Mouse (Mus musculus) embryonic fibroblast, embryonic 13.5 days (primary cell): ENCODE results near the gene Extl1. TPM values are rescaled to one million over a fixed set of nuclear protein-coding genes. Genes with fewer than 3 reads are reported as not detected.
"Not testable (repeated sequence)": the region's sequence is repeated elsewhere in the genome, so short reads cannot be mapped to it uniquely, and the experiment has no call there.

Experiments
- H3K27ac ChIP-seq: 2 replicates; pipeline ENCODE4 v1.5.1; 2012; ENCODE audit warnings: low read length, control low read depth, inconsistent platforms; ENCODE audit not compliant: insufficient read depth
- H3K4me1 ChIP-seq: 2 replicates; pipeline ENCODE4 v1.6.1; 2011; ENCODE audit warnings: low read length; ENCODE audit not compliant: control insufficient read depth, insufficient read depth
- H3K4me3 ChIP-seq: 2 replicates; pipeline ENCODE4 v1.5.1; 2011; ENCODE audit warnings: mild to moderate bottlenecking, control low read depth, low read length; ENCODE audit not compliant: insufficient read depth
- CTCF ChIP-seq: IDR thresholded peaks from 2 replicates; pipeline ENCODE4 v1.5.1; 2011; ENCODE audit warnings: mild to moderate bottlenecking, control low read depth, low read length, moderate library complexity, borderline replicate concordance; ENCODE audit not compliant: insufficient read depth
- POLR2A ChIP-seq: IDR thresholded peaks from 2 replicates; pipeline ENCODE4 v1.6.1; 2011; ENCODE audit warnings: low read depth, mild to moderate bottlenecking, control low read depth, low read length, moderate library complexity
- polyA plus RNA-seq: library from polyadenylated mRNA; stranded (reverse); fragments of >200 nt; gene quantifications from 2 replicates; pipeline ENCODE4 v1.2.4, GENCODE M21; 2011; ENCODE audit warnings: low read depth; ENCODE audit not compliant: missing spikeins, insufficient read length

Extl1 gene
- polyA plus RNA-seq, 1 experiment: 0.58 TPM

DNA sequence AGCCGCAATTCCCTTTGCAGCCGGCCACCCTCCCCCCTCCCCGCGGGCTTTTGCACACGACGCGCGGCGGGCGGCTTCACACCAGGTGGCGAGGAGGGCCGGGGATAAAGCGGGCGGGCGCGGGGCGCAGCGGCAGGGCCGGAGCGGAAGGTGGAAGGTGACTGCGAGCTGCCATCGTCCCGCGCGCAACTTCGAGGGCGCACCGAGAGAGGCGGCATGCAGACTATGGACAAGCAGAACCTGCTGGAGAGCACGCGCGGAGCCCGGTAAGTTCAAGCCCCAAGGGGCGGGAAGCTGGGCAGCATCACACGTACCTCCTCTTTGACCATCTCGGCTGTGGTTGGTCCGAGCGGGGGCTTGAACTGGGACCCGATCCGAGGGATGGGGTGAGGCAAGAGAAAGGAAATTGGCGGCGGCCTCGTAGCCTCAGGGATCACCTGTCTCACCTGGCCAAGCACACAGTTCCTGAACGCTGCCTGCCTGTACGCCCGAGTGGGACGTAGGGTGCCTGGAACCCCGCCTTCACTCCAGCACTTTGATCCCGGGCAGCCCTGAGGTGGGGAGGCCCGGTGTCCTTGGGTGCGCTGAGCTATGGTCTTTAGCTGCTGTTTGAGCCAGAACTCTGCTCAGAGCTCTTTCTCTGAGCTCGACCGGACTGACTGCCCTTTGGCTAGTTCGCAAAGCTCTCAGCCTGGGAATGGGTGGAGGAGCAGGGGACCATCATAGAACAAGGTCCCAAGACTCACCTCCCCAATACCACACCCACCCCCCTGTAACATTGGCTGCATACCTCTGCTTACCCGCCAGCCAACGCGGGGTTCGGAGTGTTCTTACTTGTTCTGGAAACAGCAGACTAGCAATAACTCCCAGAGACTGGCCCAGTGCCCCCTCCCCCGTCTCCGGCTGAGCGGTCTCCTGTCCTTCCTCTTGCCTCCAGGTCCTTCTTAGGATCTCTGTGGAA lies 40.3 kb downstream of the Extl1 start, which contains the start of gene Slc30a2:
Gene Slc30a2 (plus strand): TSS at position 111 of the 961 bp plus-strand sequence.
- Histone ChIP-seq H3K4me1 (no peaks in the 10 kb centered on the region), H3K27ac (no peak within 1 kb of the TSS), H3K4me3 (no peak within 1 kb of the TSS)
- TF ChIP-seq POLR2A: no peak
- no peak for TF ChIP-seq CTCF

DNA sequence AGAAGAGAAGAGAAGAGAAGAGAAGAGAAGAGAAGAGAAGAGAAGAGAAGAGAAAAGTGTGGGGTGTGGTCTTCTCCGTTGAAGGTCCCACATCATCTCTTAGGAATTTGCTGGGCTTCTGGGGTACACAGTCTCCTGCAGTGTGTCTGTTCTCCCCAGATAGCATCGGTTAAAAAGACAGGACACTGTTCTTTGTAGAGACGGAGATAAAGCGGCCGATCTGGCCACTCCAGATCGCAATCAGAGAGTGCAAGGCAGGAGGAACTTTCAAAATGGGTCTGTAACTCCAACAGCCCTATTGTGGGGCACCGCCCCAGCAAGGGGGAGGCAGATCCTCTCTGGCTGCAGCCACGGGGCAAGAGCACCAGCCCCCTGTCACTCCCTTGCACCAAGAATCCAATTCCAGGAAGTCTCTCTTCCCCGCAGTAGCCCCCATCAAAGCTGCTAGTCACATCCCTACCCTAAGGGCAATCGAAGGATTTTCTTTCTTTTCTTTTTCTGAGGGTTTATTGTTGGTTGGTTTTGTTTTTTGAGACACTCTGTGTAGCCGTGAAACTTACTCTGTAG lies 41.4 kb downstream of the Extl1 start:
- Histone ChIP-seq H3K4me3 (no peak overlapping the region), H3K27ac (no peak overlapping the region), H3K4me1 (no peaks in the 10 kb centered on the region)
- TF ChIP-seq POLR2A (no peak), CTCF (no peak)

DNA sequence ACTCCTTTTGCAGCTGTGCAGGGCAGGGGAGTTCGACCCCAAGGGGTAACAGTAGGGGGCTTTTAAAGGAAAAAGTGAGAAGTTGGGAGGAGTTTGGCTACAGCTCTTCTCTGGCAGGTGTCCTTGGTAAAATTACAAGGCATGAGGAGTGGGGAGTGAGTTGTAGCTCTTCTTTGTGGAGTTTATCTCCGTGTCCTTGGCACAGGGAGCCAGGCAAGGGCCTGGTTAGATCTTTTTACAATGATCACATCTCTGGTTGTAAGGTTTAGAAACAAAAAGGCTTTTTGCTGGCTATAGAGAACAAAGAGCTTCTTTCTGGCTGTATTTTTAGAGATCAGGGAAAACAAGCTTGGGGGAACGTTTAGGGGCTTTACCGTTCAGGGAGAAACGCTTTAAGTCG lies 42.4 kb downstream of the Extl1 start:
- not testable (repeated sequence) for H3K4me1 ChIP-seq, H3K4me3 ChIP-seq, H3K27ac ChIP-seq

DNA sequence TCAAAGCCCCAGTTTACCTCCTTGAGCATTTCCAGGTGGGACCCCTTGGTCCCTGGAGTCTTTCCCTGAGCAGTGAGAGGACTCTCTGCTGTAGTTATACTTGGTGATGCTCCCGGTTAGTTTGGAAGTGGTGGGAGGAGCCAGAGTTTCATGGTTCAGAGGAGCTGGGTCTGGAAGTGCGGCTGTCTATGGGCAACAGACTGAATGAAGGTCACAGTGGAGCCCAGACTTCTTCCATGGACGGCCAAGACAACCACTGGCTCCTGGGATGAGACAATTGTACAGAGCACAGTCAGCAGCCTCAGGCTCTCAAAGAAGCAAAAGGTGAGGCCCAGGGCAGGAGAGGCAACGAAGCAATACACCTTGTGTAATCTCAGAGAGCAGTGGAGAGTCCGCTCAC lies 53.4 kb downstream of the Extl1 start:
- no peak for TF ChIP-seq POLR2A
- TF ChIP-seq CTCF: no peak
- Histone ChIP-seq H3K4me1 (no peaks in the 10 kb centered on the region), H3K27ac (no peak overlapping the region), H3K4me3 (no peak overlapping the region)

DNA sequence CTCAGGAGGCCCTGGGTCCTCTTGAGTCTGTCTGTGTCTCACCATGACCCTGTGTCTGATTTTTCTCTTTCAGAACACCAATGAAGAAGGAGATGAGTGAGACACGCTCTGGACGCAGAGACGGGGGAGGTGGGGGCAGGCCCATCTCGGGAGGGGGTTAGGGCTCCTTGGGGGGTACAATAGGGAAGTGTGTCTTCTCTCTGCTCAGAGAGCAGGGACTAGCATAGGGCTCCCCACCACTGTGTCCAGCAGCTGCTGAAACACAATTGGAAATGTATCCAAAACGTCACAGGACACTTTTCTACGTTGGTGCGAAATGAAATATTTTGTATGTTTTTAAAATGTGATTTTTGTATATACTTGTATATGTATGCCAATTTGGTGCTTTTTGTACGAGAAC lies 54.8 kb downstream of the Extl1 start:
- H3K27ac ChIP-seq: no peak overlapping the region
- no peak overlapping the region for H3K4me3 ChIP-seq
- TF ChIP-seq POLR2A (no peak), CTCF (no peak)
- no peaks in the 10 kb centered on the region for H3K4me1 ChIP-seq

DNA sequence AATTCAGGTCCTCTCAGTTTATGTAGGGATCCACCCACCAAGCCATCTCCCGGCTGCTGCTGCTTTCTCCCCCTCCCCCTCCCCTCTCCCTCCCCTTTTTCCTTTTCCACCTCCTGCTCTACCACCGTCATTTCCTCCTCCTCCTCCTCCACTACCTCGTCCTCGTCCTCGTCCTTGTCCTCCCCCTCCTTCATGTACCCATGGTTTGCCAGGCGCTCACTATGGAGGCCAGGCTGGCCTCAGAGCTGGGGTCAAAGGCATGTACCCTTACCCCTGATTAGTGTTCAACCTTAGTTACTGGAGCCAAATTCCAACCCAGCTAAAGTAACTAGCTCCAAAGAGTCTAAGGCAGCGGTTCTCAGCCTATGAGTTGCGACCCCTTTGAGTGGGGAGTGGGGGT lies 55.5 kb downstream of the Extl1 start:
- Histone ChIP-seq H3K4me3 (no peak overlapping the region), H3K27ac (no peak overlapping the region), H3K4me1 (no peaks in the 10 kb centered on the region)
- TF ChIP-seq CTCF: no peak
- no peak for TF ChIP-seq POLR2A

DNA sequence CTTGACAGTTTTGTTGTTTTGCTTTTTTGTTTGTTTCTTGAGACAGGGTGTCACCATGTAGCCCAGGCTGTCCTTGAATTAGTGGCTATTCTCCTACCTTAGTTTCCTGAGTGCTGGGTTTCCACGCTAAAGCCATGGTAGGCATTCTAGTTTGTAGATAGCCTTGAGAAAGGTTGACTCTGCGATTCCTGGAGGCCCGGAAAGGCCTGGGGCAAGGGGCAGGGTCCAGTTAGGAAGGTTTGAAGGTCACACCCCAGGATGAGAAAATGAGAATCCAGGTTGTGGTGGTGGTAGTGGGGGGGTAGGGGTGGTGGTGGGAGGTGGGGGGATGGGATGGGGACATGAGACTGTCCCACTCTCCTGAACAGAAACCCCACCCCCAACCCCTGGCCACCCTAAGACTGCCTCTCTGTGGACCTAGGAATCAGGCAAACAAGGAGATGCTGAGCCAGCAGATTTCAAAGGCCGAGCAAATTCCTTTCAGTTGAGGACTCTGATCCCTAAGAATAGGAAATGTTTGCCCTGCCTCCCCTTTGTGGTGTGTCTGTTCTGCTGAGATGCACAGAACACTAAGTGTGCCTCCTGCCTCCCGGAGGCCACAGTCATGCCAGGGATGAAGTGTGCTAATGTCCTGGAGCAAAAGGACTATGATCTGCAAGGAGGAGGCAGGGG lies 56.7 kb downstream of the Extl1 start:
- no peak for TF ChIP-seq POLR2A
- no peak for TF ChIP-seq CTCF
- no peak overlapping the region for H3K27ac ChIP-seq
- no peaks in the 10 kb centered on the region for H3K4me1 ChIP-seq
- H3K4me3 ChIP-seq: no peak overlapping the region

DNA sequence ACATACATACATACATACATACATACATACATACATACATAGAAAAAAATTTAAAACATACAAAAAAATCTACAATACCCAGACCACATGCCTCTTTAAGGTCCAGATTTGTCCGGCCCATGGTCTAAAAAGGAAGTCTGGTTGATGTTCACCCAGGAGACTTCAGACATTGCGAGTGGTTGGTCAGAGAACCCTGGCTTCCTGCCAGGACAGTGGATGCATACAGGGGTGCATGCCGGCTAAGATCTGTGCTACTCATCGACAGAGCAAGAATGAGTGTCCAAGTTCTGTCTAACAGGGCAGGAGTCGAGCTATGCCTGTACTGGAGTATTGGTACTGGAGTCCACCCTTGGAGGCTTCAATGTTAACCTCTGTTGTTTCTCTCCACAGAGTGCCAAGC lies 59.0 kb downstream of the Extl1 start:
- Histone ChIP-seq H3K4me1 (no peaks in the 10 kb centered on the region), H3K4me3 (no peak overlapping the region), H3K27ac (no peak overlapping the region)
- no peak for TF ChIP-seq CTCF
- TF ChIP-seq POLR2A: no peak

DNA sequence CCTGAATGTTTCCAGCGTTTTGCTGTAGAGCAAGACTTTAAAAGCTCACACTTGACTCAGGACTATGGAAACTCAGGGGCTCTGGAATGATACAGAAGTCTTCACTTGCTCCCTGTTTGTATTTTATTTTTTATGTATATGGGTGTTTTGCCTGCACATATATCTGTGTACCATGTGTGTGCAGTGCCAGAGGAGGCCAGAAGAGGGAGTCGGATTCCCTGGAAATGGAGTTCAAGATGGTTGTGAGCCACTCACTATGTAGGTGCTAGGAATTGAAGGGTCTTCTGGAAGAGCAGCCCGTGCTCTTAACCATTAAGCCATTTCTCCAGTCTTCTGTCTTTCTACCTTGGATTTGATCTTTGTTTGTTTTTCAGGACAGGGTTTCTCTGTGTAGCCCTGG lies 62.1 kb downstream of the Extl1 start:
- Histone ChIP-seq H3K27ac (no peak overlapping the region), H3K4me1 (no peaks in the 10 kb centered on the region), H3K4me3 (no peak overlapping the region)
- TF ChIP-seq CTCF (no peak), POLR2A (no peak)

DNA sequence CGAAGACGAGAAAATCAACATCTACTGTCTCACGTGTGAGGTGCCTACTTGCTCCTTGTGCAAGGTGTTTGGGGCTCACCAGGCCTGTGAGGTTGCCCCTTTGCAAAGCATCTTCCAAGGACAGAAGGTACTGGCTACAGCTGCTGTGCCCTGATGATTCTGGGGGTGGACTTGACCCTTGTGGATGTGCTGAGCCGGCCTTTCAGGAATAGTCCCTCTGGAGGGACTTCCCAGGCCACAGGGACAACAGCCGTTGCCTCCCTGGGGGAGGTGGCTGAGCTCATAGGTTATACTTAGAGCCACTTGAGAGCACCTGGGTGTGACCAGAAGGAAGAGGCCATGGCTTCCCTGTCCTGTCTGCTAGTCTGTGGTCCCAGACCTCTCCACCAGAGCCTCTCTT lies 64.0 kb downstream of the Extl1 start:
- no peak overlapping the region for H3K27ac ChIP-seq
- TF ChIP-seq CTCF: no peak
- TF ChIP-seq POLR2A: no peak
- no peaks in the 10 kb centered on the region for H3K4me1 ChIP-seq
- no peak overlapping the region for H3K4me3 ChIP-seq
